Mouse (Mus musculus) telencephalon, adult 2 months (tissue): ENCODE results near the gene Dhx8.

Source experiments
- DNase-seq: peaks from one replicate; pipeline ENCODE4 v3.0.0-alpha.2; 2011; ENCODE audit warnings: low read depth, low spot score

Gene Dhx8

DNA sequence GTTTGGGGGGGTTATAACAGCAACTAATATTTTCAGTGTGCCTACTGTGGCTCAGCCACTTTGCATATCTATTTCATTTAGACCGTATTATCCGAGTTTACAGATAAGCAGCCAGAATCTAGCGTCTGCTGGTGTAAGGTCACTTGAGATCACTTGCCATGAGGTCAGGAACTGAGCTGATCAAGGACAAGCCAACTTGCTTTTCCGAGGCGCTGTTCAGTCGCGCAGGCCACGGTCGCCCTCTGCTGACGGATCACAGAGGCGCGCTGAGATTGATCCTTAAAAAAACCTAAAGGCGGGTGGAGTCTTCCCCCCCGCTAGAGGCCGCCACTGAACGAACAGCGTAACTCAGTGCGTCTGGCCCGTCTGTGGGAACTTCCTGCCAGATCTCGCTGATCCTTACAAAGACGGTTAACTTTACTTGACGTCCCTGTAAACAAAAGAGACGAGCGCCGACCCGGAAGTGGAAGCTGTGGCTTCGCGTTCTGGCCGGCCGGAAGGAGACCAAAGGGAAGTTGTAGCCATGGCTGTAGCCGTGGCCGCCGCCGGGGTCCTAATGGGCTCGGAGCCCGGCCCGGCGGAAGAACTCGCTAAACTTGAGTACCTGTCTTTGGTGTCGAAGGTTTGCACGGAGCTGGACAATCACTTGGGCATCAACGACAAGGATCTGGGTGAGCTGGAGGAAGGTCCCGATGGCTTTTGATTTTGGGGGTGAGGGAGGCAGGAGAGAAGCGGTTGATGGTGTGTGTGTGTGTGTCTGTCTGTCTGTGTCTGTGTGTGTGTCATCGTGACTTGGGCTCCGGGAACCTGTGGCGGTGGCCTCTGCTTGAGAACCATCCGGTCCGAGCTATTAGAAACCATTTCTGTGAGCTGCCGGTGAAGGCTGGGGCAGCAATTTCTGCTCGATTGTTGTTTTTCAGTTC is at the start of gene Dhx8:
Gene Dhx8, plus strand, starts transcription at position 402 of the 923 bp plus-strand sequence.
- peak; percentile 99 for DNase-seq

DNA sequence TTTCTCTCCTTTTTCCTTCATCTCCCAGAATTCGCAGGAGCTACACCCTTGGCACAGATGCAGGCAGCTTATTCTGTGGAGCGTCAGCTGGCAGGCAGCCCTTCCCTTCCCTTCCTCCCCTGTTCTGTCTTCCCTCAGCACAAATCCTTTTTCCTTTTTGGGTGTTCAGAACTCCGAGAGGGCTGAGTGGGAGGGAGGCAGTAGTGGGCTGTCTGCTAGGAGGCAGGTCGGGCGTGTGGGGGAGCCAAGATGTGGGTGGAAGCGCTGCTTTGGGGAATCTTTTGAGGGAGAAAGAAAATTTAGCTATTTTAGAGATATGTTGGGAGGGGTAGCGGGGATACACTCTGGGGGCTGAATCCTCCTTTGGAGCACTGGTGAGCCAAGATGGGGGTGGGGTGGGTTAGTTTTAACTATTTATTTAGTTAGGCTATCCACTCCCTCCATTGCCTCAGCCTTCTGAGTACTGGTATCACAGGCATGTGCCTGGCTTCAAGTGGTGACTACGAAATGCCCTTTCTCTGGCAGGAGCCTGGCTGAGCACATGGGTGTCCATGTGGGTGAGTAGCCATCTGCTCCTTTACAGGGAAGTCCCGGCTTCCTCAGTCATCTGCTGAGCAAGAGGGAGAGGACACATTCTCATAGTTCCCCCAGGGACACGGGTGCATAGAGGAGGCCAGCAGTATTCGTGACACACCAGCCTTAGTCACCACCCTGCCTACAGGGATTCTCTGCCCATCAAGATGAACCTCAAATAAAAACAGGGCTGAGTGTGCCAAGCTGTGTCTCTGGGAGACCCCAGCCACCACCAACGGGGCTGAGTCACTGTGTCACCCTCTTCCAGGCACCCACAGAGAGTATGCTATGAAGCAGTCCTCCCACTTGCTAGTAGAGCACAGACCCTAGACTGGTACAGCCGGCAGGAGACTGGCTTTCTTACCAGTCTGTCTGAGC is 45.1 kb upstream of the Dhx8 start:
- peak; percentile 98 for DNase-seq

DNA sequence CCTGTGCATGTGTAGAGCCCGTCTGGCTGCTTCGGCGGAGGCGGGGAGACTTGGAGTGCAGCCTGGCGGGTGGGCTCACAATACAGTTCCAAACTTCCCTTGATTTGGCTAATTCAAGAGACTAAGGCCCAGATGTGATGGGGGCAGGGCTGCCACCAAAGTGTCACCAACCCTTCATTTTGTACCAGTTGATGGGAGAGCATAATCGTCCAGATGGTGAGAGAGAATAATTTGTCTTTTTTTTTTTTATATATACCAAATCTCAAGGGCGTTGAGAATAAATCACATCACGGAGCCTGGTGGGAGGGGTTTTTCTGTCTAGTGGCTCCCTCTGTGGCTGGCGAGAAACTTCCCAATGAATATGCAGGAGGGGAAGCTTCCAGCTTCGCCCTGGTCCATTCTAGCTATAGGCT is 43.0 kb upstream of the Dhx8 start:
- peak; percentile 82 for DNase-seq

DNA sequence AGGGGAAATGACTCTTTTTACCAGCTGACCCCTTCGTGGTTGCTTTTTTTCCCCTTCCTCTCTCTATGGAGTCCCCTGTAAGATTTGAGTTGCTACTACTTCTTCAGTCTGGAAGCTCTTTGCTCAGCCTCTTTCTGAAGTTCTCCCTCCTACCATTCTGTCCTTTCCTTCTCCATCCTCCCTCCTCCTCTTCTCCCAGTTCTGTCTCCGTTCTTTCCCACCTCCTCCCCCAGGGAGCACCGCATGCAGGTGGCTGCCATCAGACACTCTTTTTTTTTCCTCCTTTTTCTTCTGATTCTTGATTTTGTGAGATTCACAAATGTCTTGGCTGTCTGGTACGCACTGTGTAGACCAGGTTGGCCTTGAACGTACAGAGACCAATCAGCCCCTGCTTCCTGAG is 42.4 kb upstream of the Dhx8 start:
- no peak for DNase-seq

DNA sequence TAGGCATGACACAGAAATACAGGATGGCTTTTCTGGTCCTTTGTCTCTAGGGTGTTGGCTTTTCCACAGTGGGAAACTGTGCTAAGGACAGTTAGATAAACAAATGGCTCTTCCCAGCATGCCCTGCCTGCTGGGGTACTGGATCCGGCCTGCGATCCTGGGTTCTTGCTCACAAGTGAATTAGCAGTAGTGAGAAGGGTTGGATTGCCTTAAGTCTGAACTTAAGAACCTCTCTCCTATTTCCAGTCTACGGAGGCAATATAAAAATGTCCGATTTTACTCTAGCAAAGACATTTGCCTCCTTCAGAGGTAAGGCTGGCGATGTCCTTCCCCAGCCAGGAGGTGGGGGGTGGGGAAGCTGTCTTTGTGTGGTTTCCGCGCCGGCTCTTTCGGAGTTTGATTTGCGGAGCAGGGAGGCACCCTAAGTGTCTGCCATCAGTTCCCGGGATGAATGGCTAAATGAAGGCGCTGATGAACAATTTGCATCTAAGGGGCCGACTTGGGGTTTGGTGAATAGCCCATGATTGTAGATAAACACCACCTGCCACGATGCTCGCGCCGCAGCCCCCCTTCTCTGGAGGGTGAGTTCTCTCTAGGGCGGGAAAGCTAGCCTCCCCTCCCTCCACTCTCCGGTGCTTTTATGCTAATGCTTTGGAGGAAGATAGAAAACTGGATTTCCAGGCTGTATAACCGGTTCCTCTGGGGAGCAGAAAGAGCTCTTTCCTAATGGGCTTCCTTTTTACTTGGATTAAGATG is 36.6 kb upstream of the Dhx8 start:
- DNase-seq = no peak

DNA sequence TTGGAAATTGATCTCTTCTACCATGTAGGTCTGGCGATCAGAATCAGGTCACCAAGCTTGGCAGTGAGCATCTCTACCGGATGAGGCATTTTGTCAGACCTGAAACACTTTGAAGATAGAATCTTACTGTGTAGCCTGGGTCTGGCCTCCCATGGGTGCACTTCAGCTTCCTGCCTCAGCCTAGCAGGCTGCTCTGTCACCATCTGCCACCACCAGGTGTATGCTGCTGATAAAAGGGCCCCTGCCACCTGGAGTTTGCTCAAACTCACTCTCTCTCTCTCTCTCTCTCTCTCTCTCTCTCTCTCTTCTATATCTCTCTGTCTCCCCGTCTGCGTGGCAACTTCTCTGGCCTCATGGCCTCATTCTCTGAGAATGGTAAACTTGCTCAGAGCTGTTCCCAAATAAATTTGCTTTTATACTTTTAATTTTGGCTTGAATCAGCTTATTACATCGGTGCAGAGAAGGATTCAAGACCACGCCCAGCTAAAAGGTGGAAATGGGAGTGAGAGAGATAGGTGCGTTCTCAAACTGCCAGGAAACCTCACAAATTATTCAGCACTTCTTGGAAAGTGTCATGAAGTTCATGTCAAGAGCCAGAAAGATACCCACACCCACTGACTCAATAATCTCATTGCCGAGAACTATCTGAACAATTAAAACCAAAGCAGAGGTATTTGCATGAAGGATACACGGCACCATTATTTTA is 35.4 kb upstream of the Dhx8 start:
- DNase-seq = no peak

DNA sequence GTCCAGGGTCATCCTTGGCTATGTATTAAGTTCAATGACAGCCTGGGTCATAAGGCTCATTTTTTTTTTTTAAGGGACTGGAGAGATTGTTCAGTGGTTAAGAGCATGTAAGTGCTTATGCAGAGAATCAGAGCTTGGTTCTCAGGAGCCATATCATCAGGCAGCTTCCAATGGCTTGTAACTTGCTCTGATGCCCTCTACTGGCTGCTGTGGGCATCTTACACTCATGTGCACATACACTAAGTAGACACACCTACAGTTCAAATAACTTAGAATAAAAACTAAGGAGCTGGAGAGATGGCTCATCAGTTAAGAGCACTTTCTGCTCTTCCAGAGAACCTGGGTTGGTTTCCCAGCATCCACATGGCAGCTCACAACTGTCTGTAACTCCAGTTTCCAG is 34.6 kb upstream of the Dhx8 start:
- DNase-seq = no peak

DNA sequence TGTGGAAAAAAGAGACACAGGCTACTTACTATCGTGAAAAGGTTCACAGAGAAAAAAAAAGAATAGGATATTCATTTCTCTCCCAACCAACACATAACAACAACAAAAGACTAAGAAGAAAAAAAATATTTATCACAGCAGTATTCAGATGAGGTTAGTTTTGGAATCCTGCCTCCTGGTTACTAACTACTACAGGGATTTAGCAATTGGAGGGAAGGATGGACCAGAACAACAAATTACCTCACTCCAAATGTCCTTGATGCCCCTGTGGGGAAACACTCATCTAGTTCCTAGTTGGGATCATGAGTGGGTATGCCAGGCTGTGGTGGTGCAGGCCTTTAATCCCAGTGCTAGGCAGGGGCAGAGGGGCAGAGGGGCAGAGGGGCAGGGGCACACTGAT is 33.2 kb upstream of the Dhx8 start:
- DNase-seq = no peak

DNA sequence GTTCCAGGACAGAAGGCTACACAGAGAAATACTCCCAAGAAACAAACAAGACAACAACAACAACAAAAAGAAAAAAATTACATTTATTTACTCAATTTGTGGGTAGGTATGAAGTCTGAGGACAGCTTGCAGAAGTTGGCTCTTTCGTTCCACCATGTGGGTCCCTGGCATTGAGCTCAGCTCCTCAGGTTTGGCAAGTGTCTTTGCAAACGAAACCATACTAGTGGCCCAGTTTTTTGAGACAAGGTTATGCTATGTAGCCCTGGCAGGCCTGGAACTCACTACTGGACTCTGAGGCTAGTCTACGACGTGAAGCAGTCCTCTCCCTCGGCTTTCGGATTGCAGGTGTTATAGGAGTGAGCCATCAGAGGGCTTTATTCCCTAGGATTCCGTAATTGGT is 32.7 kb upstream of the Dhx8 start:
- DNase-seq = no peak

DNA sequence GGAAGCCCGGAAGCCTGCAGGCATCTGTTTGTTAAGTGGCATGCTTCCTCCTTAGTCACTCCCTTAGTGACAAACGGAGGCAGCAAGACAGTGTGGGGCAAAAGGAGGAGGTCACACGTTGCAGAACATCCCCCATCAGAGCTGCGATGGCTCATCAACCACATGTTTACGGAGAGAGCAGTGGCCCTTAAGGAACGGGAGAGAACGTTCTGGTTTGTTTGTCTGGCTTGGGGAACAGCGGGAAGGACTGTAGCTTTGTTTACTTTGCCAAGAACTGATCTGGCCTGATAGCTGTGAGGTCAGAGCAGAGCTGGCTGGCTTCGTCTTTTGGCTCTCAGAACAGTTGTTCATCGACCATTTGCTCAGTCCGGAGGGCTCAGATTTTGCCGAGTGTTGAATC is 32.3 kb upstream of the Dhx8 start:
- peak; percentile 46 for DNase-seq

DNA sequence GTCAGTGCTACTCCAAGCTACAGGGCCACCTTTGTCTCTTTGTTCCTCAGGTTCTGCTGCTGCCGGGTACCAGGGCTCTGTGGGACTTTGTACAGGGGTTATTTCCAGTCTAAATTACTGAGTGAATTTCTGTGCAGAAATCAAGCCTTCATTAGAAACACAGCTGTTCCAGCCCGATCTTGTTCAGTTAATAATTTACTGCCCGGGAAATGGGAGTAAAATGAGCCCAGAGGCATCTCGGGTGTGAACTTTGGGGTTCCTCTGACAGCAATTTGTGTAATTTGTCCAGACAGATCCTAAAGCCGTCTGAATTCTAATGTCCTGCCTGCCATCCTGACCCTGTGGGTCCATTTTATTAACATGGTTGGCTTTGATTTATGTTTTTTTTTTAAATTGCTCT is 28.6 kb upstream of the Dhx8 start:
- DNase-seq = no peak

DNA sequence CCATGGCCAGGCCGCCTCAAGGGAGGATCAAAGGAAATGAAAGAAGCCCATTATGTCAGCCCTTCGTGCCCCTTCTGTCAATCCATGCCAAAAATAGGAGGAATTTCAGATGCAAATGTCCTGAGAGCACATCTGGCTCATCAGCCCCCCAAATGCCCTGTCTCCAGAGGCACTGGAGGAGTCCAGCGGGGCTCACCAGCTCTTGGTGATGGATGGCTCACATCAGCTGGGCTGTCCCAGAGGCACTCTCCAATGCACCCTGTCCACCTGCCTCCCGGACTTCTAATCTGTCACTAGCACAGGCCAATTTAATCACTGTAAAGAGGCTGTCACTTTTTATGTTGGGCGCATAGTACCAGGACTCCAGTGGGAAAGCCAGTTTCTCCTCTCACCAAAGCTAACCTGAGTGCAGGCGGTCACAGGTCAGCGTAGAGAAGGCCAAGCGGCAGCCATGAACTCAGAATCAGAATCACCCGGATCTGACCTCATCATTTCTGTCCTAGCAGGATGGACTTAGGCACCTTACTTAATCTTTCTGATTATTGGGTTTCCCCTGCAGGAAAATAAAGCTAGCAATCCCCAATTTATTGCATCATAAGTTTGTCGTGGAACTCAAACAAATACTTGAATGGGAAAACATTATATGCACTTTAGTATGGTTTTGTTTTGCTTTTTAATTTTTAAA is 25.8 kb upstream of the Dhx8 start:
- no peak for DNase-seq

DNA sequence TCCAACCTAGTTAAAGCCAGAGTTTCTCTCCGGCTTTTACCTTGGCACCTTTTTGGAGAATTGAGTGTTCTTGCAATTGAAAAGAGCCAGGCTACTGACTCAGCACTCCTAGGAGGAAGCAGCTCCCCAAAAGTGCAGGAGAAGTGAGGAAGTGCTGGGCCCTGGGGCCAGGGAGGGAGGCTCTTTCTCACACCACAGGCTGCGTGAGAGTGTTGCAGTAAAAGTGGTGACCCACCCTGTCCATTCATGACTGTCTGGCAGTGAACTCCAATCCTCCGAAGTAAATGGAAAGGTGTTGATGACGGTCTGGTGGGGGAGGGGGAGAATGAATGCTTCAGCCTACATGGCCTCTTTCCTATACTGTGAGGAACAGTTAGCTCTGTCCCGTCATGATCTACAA is 24.2 kb upstream of the Dhx8 start:
- no peak for DNase-seq

DNA sequence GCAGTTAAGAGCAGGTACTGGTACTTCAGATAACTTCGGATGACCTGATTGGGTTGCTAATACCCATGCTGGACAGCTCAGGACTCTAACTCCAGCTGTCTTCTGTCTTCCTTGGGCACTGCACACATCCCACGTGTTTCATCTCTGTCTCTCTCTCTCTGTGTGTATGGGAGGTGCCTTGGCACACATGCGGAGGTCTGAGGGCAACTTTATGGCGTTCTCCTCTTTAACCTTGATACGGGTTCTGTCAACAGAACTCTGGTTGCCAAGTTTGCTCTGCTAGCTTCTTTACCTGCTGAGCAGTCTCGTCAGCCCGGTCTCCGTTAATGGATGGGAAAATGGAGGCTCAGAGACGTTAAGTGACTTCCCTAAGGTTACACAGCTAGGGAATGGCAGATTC is 19.9 kb upstream of the Dhx8 start:
- no peak for DNase-seq

DNA sequence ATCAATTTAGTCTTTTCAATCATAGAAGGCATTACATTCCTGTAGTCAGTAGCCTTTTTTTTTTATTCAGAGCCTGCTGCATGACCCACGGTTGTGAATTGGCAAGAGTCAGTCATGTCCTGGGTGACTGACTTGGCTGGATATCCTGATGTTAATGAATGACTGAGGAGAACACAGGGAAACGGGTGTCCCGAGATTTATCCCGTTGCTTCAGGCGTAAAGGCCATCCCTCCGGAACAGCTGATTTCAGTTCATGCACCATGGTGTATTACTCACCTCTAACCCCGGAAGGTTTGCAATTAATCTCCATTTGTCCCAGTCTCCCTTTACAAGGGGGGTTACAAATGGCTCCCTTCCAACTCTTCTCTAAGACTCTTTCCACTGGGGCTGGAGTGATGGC is 18.7 kb upstream of the Dhx8 start:
- DNase-seq = no peak

DNA sequence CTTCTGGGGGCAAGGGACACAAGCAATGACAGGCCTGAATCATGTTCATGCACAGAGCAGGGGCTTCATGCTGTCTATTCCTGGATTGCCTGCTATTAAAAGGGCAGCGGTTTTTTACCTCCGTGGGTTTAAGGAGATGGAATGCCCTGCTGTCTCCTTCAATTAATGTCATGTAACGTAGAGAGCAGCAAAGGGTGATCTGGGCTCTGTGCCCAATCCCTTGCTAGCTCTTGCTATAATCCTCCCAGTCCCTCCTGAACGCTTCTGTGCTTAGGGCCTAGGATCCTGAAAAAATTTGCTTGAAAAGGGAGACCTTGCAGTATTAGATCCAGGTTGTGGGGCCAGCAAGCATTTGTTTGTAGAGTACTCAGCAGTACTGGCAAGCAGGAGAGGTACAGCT is 14.4 kb upstream of the Dhx8 start:
- no peak for DNase-seq

DNA sequence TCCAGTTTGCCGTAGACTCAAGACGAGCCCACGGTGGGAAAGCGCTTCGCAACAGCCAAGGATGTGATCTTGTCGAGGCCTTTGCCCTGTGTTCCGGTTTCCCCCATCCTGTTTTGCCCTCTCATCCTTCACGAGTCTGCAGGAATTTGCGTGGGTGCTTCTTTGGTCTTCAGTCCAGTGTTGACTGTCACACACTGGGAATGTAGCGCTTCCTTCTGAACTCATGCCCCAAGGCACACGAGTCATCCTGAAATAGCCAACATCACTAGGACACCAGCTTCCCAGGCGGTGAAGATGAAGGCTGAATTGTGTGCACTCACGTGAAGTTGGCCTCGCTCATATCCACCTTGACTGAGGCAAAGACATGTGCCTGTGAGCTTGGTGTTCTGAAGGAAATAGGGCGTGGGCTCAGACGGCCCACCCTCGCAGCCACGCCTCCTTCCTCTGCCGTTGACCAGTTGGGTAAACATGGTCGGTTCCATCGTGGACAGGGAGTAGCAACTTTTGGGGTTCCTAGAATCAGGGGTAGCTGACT is 12.7 kb upstream of the Dhx8 start:
- DNase-seq = no peak

DNA sequence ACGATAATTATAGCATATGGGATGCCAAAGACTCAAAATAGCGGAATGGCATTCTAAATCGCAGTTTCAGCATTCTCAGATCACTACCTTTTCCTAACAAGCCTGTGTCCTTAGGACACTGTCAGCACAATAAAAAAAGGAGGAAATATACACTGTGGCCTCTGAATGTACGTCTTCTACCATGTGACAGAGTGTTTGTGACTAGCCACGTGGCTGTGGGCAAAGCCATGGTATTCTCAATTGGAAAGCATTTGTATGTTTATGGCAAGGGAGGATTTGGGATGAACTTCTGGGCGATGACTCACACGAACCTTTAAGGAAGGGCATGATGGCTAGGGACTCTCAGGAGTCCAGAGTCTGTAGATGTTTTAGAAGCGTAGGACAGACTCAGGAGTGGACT is 7.7 kb upstream of the Dhx8 start:
- DNase-seq = no peak

DNA sequence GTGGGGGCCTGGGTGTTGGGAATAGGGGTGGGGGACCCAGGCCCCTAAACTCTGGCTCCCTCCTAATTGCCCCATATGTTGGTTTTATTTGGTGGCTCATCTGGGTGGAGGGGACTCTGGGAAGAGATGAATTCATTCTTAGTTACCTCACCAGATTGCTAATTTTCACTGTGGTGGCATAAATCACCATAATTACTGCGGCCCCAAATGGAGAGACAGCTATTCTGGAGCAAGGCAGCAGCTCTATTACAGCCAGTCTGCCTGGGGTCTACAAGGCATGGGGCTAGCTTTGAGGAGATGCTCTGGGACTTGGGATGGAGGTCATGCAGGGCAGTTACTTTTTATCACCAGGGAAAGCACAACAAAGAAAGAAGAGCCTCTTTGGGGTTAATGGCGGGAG is 6.0 kb upstream of the Dhx8 start:
- DNase-seq = no peak

DNA sequence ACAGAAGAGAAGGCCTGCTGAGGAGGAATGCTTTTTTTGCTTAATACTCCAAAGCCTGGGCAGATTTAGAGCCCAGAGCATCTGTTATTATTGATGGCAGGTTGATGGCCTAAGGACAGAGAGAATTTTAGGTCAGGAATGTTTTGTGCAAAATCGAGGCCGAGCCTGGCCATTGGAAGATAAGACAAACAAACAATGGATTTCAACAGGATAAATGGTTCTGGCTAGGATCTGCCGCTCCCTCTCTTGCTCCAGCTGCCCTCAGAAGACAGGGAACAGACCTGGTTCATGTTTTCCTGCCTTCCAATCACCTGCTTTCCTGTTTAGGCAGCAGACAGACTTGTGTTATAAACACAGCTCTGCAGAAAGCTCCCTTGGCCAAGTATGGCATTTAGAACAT is 3.4 kb upstream of the Dhx8 start:
- no peak for DNase-seq
